17 mouse cellular contexts compared by ENCODE assay signal in genomic region chr7:110808962-110809361, GRCm38 (mm10). TPM values are rescaled to one million over a fixed set of nuclear protein-coding genes. Genes with fewer than 3 reads are reported as not detected.
DNase-seq lines count a peak whose midpoint lies in the region; ATAC-seq and TF ChIP-seq lines count a peak whose summit lies in the region.
"Had no signal": no experiment of that assay in that cellular context is flagged by ENCODE, and none has a peak within 500 bp of the region (broad histone marks: within the 10 kb centered on the region; RNA-seq: fewer than 3 reads in every experiment).

No protein-coding gene starts in this region.

- H3K9ac ChIP-seq in kidney, postnatal 0 days (ENCODE audit: low read depth, low read length), result no peak overlapping the region
- H3K9ac ChIP-seq in neural tube, embryonic 15.5 days (replicated peaks), result no peak overlapping the region
- H3K9ac ChIP-seq: forebrain, embryonic 12.5 days; midbrain, embryonic 15.5 days; neural tube, embryonic 13.5 days had no signal

- no peaks in the 10 kb centered on the region for H3K27me3 ChIP-seq in kidney, postnatal 0 days (ENCODE audit: insufficient read depth, low read length)
- no peaks in the 10 kb centered on the region for H3K27me3 ChIP-seq in neural tube, embryonic 15.5 days (replicated peaks)
- H3K27me3 ChIP-seq: forebrain, embryonic 12.5 days; midbrain, embryonic 15.5 days; neural tube, embryonic 13.5 days had no signal

- H3K4me3 ChIP-seq in gastrocnemius, adult 2 months, result no peak overlapping the region
- H3K4me3 ChIP-seq in kidney, postnatal 0 days (replicated peaks; ENCODE audit: low read depth, low read length), result no peak overlapping the region
- H3K4me3 ChIP-seq in neural tube, embryonic 15.5 days (replicated peaks), result no peak overlapping the region
- H3K4me3 ChIP-seq: forebrain, embryonic 12.5 days; midbrain, embryonic 15.5 days; neural tube, embryonic 13.5 days had no signal

- intact Hi-C loops in gastrocnemius, adult 2 months (cut with DNase I), result no loop called here

- 48% methylated on average over 3 of the region's 3 CpGs for WGBS in kidney, postnatal 0 days
- 51% methylated on average over 3 of the region's 3 CpGs for WGBS in neural tube, embryonic 15.5 days

- TF ChIP-seq CTCF in gastrocnemius, adult 2 months (IDR thresholded peaks at IDR 0.05), result no peak
- no peak for TF ChIP-seq CTCF in kidney, postnatal 0 days (IDR thresholded peaks at IDR 0.05; ENCODE audit: low read depth)

- H3K9me3 ChIP-seq in kidney, postnatal 0 days (replicated peaks; ENCODE audit: low read length), result no peaks in the 10 kb centered on the region
- no peaks in the 10 kb centered on the region for H3K9me3 ChIP-seq in neural tube, embryonic 15.5 days (replicated peaks)
- H3K9me3 ChIP-seq: forebrain, embryonic 12.5 days; G1E; midbrain, embryonic 15.5 days; neural tube, embryonic 13.5 days had no signal

- H3K27ac ChIP-seq in gastrocnemius, adult 2 months, result peak overlapping the region; percentile 69
- H3K27ac ChIP-seq in kidney, postnatal 0 days, result no peak overlapping the region
- peak overlapping the region; percentile 54; the same call in 1 of the 2 replicates for H3K27ac ChIP-seq in neural tube, embryonic 15.5 days (replicated peaks)
- H3K27ac ChIP-seq: forebrain, embryonic 12.5 days; midbrain, embryonic 15.5 days; neural tube, embryonic 13.5 days had no signal

- H3K36me3 ChIP-seq in kidney, postnatal 0 days (ENCODE audit: insufficient read depth, low read length), result 0 out of 2 replicates have a peak, but pooled peaks cover 15% of the 10 kb centered on the region
- peaks cover 8% of the 10 kb centered on the region for H3K36me3 ChIP-seq in neural tube, embryonic 15.5 days
- H3K36me3 ChIP-seq: midbrain, embryonic 15.5 days had no signal

- no peak for DNase-seq in gastrocnemius, adult 2 months
- DNase-seq in gastrocnemius, adult 18-20 months (ENCODE audit: low spot score), result no peak
- peak; percentile 45 for DNase-seq in kidney, postnatal 0 days (ENCODE audit: low spot score)
- no peak for DNase-seq in kidney, postnatal 25 days
- no peak for DNase-seq in neural tube, embryonic 10.5 days (ENCODE audit: extremely low spot score, low spot score)
- no peak for DNase-seq in spleen, adult 18-20 months
- DNase-seq: B cell, adult 2 months; cerebellum, adult 11-12 months; heart, postnatal 4 days; kidney, adult 9 months; lung, postnatal 36 days had no signal

- no peak for ATAC-seq in kidney, postnatal 0 days (replicated peaks; ENCODE audit: low FRiP score, low read depth)
- no peak for ATAC-seq in neural tube, embryonic 15.5 days (ENCODE audit: low FRiP score)
- no peak for ATAC-seq in megakaryocyte-erythroid progenitor cell, adult 5-6 weeks (replicated peaks; ENCODE audit: low FRiP score, low TSS enrichment, poor library complexity, severe bottlenecking)
- ATAC-seq: midbrain, embryonic 15.5 days had no signal

- H3K4me1 ChIP-seq in kidney, postnatal 0 days (replicated peaks; ENCODE audit: insufficient read depth, low read length), result no peaks in the 10 kb centered on the region
- 0 out of 2 replicates have a peak, but pooled peaks cover 11% of the 10 kb centered on the region for H3K4me1 ChIP-seq in neural tube, embryonic 15.5 days
- H3K4me1 ChIP-seq: forebrain, embryonic 12.5 days; midbrain, embryonic 15.5 days had no signal

- no peak overlapping the region for H3K4me2 ChIP-seq in kidney, postnatal 0 days (ENCODE audit: low read length)
- H3K4me2 ChIP-seq in neural tube, embryonic 15.5 days, result no peak overlapping the region
- H3K4me2 ChIP-seq: forebrain, embryonic 12.5 days; midbrain, embryonic 15.5 days; neural tube, embryonic 13.5 days had no signal

RNA-seq across cellular contexts. Expression of gene Rnf141, which starts 35.3 kb away (rescaled TPM):
- 10 to 100 TPM; 20.1 to 21.4 TPM for total RNA-seq in gastrocnemius, adult 2 months (2021)
- 10 to 100 TPM; 19.3 to 23.7 TPM for total RNA-seq in gastrocnemius, adult 18-20 months (2021)
- polyA plus RNA-seq in kidney, postnatal 0 days (2015; fragmentation: Nextera tagmentation; extraction: Ambion mirVana), result 17.7 and 20.1 TPM in 2 replicates
- polyA plus RNA-seq in neural tube, embryonic 15.5 days (2015; fragmentation: Nextera tagmentation; extraction: Ambion mirVana), result 35.2 and 35.8 TPM in 2 replicates
- total RNA-seq in megakaryocyte-erythroid progenitor cell, adult 5-6 weeks (2014; fragmentation: Nextera tagmentation), result 42.5 and 67.4 TPM in 2 replicates
- 37.1 and 54.9 TPM in 2 replicates for total RNA-seq in megakaryocyte-erythroid progenitor cell, adult 5-6 weeks (2017)

RNA-seq across cellular contexts. Expression of gene Ampd3, which starts 41.0 kb away (rescaled TPM):
- 10 to 100 TPM in 1 of 2 experiments, 1 to 10 TPM in 1; 7.6 to 16.6 TPM for total RNA-seq in gastrocnemius, adult 2 months (2021)
- 10 to 100 TPM; 10.8 to 15.2 TPM for total RNA-seq in gastrocnemius, adult 18-20 months (2021)
- 12.7 and 16.3 TPM in 2 replicates for polyA plus RNA-seq in kidney, postnatal 0 days (2015; fragmentation: Nextera tagmentation; extraction: Ambion mirVana)
- polyA plus RNA-seq in neural tube, embryonic 15.5 days (2015; fragmentation: Nextera tagmentation; extraction: Ambion mirVana), result 12.0 and 12.6 TPM in 2 replicates
- total RNA-seq in megakaryocyte-erythroid progenitor cell, adult 5-6 weeks (2014; fragmentation: Nextera tagmentation), result 66.1 and 83.1 TPM in 2 replicates
- total RNA-seq in megakaryocyte-erythroid progenitor cell, adult 5-6 weeks (2017), result 30.8 and 52.2 TPM in 2 replicates

RNA-seq across cellular contexts. Expression of gene Lyve1, which starts 54.1 kb away (rescaled TPM):
- 1 to 10 TPM; 5.7 to 9.6 TPM for total RNA-seq in gastrocnemius, adult 2 months (2021)
- total RNA-seq in gastrocnemius, adult 18-20 months (2021), result 1 to 10 TPM; 3.9 to 6.5 TPM
- polyA plus RNA-seq in kidney, postnatal 0 days (2015; fragmentation: Nextera tagmentation; extraction: Ambion mirVana), result 3.9 and 4.3 TPM in 2 replicates
- 5.7 and 6.7 TPM in 2 replicates for polyA plus RNA-seq in neural tube, embryonic 15.5 days (2015; fragmentation: Nextera tagmentation; extraction: Ambion mirVana)
- not detected in 2 replicates for total RNA-seq in megakaryocyte-erythroid progenitor cell, adult 5-6 weeks (2014; fragmentation: Nextera tagmentation)
- total RNA-seq in megakaryocyte-erythroid progenitor cell, adult 5-6 weeks (2017), result not detected in 2 replicates
- polyA plus RNA-seq: G1E had no signal

Comparison
In these comparisons a context has a peak if more than half of its experiments do, and no peak if none do; other contexts are left out.
1. RNA of gene Lyve1, which starts 54.1 kb away (total RNA-seq): 5.7 to 9.6 TPM in gastrocnemius, adult 2 months and 3.9 to 6.5 TPM in gastrocnemius, adult 18-20 months; not detected in megakaryocyte-erythroid progenitor cell, adult 5-6 weeks; every median in the first group is over 4 times any median in the second.